Mouse (Mus musculus) megakaryocyte, embryonic 14.5 days (primary cell): Measurements from ENCODE around the gene Slc2a4.

Experiments
- FLI1 ChIP-seq: IDR thresholded peaks from 2 replicates; pipeline ENCODE4 v1.6.1; 2012; ENCODE audit warnings: low read length, inconsistent platforms, mixed read lengths
- GATA1 ChIP-seq: IDR thresholded peaks from 3 replicates; pipeline ENCODE4 v1.6.1; 2012; ENCODE audit warnings: mixed read lengths, low read length, inconsistent platforms, borderline replicate concordance

DNA sequence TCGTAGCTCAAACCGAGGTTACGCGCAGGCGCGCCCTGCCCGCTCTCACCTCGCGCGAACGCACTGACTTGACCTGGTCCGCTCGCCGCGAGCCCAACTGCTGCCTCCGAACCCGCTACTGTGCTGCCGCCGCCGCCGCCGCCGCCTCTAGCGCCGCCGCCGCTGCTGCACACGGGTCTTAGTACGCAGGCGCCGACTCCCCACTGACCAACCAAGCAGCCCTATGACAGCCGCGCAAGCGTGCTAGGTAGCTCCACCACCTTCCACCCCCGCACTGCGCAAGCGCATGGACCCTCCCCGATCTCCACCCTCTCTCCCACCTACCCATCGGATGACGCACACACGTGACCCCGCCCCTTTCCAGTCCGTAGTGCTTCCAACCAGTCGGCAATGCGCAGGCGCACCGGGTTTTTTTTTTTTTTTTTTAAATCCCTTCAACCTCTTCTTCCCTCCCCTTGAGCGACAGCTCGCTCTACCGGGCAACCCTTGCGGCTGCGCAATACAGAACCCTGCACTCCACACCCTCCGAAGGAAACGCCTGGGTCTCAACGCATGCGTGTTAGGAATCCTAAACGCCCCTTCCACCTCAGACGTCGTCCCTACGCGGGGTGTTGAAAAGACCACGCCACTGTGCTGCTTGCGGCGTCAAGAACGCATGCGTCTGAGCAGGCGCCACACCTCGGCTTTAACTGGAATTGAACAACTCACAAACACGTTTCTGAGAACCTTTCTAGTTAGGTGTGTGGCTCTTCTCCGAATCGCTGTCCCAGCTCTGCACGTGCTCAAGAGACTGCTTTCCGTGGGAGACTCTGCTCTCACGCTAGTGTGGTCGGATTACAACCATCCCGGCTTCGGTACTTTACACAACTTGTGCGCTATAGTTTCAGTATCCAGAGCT lies 26.6 kb downstream of the Slc2a4 start, which contains the start of gene Eif5a:
- TF ChIP-seq FLI1 = no peak
- no peak for TF ChIP-seq GATA1
